Mouse (Mus musculus) left cerebral cortex, adult 2 months (tissue): Measurements from ENCODE around the gene Apobec1. TPM values are rescaled to one million over a fixed set of nuclear protein-coding genes. Genes with fewer than 3 reads are reported as not detected.

Experiments
- DNase-seq, 2 experiments: peaks; one replicate each; pipeline ENCODE4 v3.0.0; 2021 to 2022; ENCODE audit warnings: low spot score in 2 of 2, mixed read lengths in 1 of 2; ENCODE audit errors: extremely low spot score in 1 of 2
- H3K27ac ChIP-seq: fragments of 200-600 bp; 2 replicates; pipeline ENCODE4 v1.8.1; 2022
- H3K4me3 ChIP-seq: fragments of 200-600 bp; 2 replicates; pipeline ENCODE4 v1.8.1; 2022
- CTCF ChIP-seq: fragments of 200-600 bp; IDR thresholded peaks from 2 replicates; pipeline ENCODE4 v1.8.1; 2022; ENCODE audit warnings: antibody characterized with exemption, mild to moderate bottlenecking, moderate library complexity
- intact Hi-C: fragments of 180-260 bp; cut with DNase I; formaldehyde crosslinking; loops from one replicate; pipeline ENCODE4 v1.15.1; 2025
- total RNA-seq, 2 experiments: library from RNA; stranded (reverse); gene quantifications; 2 replicates each; pipeline ENCODE4 v1.2.3; 2021

Gene Apobec1
- total RNA-seq, 2 experiments from 2014 or later: 1.3 to 1.9 TPM

GRCm38 (mm10) chr6:122570695-122571616, 31.3 kb downstream of the Apobec1 start:
- intact Hi-C loops: no loop called here
- Histone ChIP-seq H3K4me3 (no peak overlapping the region), H3K27ac (no peak overlapping the region)
- no peak for TF ChIP-seq CTCF
- DNase-seq: no peak

GRCm38 (mm10) chr6:122569762-122570161, 32.5 kb downstream of the Apobec1 start:
- DNase-seq: no peak
- no peak overlapping the region for H3K27ac ChIP-seq
- intact Hi-C loops: no loop called here
- no peak for TF ChIP-seq CTCF
- no peak overlapping the region for H3K4me3 ChIP-seq

DNA sequence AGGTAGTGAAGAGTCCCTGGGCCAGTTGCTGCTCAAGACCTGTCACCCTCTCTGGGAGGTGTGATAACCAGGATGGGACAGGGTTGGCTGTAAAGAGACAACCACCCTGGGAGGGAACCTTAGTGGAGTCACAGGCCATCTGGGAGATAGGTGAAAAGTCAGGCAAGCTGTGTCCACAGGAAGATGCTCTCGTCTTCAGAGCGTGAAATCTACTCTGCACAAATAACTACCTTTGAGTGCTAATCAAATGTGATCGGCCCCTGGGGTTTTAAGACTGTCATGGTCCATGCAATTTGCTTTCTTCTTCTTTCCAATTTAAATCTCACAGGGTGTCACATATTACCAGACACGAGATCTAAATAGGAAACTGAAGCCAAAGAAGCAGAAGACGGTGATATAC, 33.1 kb downstream of the Apobec1 start:
- Histone ChIP-seq H3K27ac (no peak overlapping the region), H3K4me3 (no peak overlapping the region)
- DNase-seq: no peak
- TF ChIP-seq CTCF: no peak
- intact Hi-C loops: no loop called here

DNA sequence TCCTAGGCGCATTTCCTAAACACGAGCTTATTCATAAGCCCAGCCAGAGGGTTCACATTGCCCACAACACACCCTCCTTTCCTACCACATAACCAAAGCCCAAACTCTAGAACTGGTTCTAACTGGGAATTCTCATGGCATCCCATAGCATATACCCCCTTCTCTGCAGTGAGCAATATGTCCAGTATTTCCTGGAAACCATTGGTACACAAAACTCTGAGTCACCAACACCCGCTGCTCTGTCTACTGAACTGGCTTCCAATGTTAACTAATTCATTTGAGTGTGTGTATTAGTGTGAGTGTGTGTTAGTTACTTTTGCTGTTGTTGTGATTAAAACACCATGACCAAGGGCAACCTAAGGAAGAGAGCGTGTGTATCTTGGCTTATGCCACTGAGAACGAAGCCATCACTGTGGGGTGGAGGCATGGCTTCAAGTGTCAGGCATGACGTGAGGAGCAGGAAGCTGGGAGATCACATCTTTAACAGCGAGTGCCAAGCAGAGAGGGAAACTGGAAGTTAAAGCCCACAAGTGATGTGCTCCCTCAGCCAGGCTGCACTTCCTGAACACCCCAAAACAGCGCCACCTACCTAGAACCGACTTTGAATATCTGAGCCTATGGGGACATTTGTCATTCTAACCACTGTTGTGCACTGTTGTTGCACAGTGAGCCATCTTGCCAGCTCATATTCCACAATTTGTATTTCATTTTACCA, 37.0 kb downstream of the Apobec1 start:
- intact Hi-C loops: no loop called here
- Histone ChIP-seq H3K27ac (no peak overlapping the region), H3K4me3 (no peak overlapping the region)
- TF ChIP-seq CTCF: no peak
- DNase-seq: no peak

GRCm38 (mm10) chr6:122562463-122562862, 39.8 kb downstream of the Apobec1 start:
- DNase-seq: peak; percentile 58 to 74
- H3K27ac ChIP-seq: no peak overlapping the region
- TF ChIP-seq CTCF: peak; percentile 95
- H3K4me3 ChIP-seq: peak overlapping the region; percentile 18; the same call in 1 of the 2 replicates
- intact Hi-C loops: loop anchor here (2.0 kb wide), 2 partner anchors 66 to 160 kb away; no protein-coding TSS in a partner anchor

GRCm38 (mm10) chr6:122561005-122561404, 41.2 kb downstream of the Apobec1 start:
- intact Hi-C loops: no loop called here
- DNase-seq: peak in 1 of 2 experiments; percentile 11
- H3K27ac ChIP-seq: no peak overlapping the region
- H3K4me3 ChIP-seq: no peak overlapping the region
- no peak for TF ChIP-seq CTCF

DNA sequence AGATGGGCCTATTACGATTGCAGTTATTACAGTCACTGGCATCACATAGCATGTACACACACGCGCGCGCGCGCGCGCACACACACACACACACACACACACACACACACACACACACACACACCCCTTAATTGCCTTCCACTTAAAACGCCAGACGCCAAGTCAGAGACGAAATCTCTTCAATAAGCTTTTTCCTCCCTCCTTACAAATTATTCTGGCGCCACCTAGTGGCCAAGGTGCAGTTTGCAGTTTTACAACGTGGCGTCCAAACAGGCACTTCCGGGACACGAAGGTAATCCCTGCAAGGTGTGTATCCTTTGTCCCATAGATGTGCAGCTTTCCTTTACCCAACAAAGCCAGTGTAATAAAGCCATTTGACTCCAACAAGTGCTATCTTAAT, 41.8 kb downstream of the Apobec1 start:
- Histone ChIP-seq H3K27ac (no peak overlapping the region), H3K4me3 (no peak overlapping the region)
- TF ChIP-seq CTCF: peak; percentile 80
- intact Hi-C loops: no loop called here
- peak; percentile 60 to 75 for DNase-seq

DNA sequence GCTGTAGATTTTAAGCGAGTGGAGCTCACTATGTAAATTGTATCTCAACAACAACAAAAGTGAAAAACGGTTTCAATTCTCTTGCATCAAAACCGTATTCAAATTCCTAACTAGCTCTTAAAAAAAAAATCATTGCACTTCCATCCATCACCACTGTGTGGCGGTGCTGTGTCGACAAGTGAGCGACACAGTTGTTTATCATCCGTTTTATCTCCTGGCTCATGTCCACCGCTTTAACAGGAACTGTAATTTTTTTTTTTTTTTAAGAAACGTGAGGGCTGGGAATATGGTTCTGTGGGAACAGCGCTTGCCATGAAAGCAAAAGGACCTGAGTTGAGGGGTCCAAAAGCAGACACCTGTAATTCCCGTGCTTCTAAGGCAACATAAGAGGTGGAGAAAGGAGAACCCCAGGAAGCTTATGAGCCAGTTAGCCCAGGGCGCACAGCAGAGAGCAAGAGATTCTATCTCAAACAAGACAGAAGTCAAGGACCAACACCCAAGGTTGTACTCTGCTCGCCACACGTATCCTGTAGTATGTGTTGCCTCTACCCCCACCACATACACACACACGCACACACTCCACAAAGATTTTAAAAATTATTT, 45.2 kb downstream of the Apobec1 start:
- intact Hi-C loops: no loop called here
- peak; percentile 80 for TF ChIP-seq CTCF
- Histone ChIP-seq H3K4me3 (peak overlapping the region; percentile 30), H3K27ac (no peak overlapping the region)
- DNase-seq: peak; percentile 69 to 80

DNA sequence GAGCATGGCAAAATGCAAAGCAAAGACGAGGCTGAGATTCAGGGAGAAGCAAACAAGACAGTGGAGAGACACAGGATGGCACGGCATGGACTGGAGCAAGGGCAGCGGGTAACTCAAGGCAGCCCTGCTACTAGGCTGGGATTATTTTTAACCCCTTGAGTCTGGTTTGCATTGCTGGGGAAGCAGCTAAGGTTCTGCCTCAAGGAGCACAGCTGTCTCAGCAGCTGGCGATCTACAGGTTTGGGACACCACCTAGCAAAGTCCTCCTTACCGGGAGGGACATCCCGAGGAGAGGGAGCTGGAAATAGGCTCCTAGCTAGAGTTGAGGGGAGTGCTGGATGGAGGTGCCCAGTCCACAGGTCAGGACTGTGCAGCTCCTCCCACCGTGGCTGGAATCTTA, 47.0 kb downstream of the Apobec1 start:
- Histone ChIP-seq H3K27ac (no peak overlapping the region), H3K4me3 (no peak overlapping the region)
- no peak for DNase-seq
- TF ChIP-seq CTCF: no peak
- intact Hi-C loops: no loop called here

GRCm38 (mm10) chr6:122554102-122554501, 48.1 kb downstream of the Apobec1 start:
- intact Hi-C loops: no loop called here
- no peak for DNase-seq
- H3K4me3 ChIP-seq: no peak overlapping the region
- H3K27ac ChIP-seq: no peak overlapping the region
- TF ChIP-seq CTCF: no peak

GRCm38 (mm10) chr6:122553606-122554005, 48.6 kb downstream of the Apobec1 start, which contains the start of gene Aicda:
Gene Aicda (plus strand): TSS chr6:122553801.
- no peak within 1 kb of the TSS for H3K27ac ChIP-seq
- H3K4me3 ChIP-seq: no peak within 1 kb of the TSS
- no peak for DNase-seq
- TF ChIP-seq CTCF: no peak
- intact Hi-C loops: no loop called here

- intact Hi-C loops: no loop called here
- no peak overlapping the region for H3K27ac ChIP-seq
- no peak for DNase-seq
- H3K4me3 ChIP-seq: no peak overlapping the region
- no peak for TF ChIP-seq CTCF
These were observed 56.3 kb downstream of the Apobec1 start for GRCm38 (mm10) chr6:122545948-122546347.
